Mouse (Mus musculus): ENCODE results near the gene Dusp8.

Gene Dusp8

GRCm38 (mm10) chr7:142086159-142086905 lies 9.3 kb downstream of the Dusp8 start:
- DNase-seq (ENCODE audit: low read depth, low spot score) = no peak

DNA sequence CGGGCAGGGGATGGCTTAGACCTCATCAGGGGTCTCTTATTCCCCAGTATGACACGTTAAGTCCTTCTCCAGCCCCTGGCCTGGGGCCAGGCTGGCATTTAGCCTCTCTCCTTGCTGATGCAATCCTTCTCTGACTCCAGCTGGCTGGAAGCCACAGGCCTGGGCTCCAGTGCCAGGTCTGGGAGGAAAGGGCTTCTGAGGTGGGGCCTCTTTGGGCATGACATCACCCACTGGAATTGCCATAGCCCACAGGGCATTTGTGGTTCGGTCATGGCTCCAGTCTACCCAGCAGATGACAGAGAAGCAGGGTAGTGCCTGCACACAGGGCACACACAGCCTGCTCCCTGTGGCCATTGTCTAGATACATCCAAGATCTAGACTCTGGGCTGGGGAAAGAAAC lies 10.8 kb downstream of the Dusp8 start:
- DNase-seq (ENCODE audit: low read depth, low spot score) = no peak

GRCm38 (mm10) chr7:142084395-142084794 lies 11.2 kb downstream of the Dusp8 start:
- no peak for DNase-seq (ENCODE audit: low read depth, low spot score)

DNA sequence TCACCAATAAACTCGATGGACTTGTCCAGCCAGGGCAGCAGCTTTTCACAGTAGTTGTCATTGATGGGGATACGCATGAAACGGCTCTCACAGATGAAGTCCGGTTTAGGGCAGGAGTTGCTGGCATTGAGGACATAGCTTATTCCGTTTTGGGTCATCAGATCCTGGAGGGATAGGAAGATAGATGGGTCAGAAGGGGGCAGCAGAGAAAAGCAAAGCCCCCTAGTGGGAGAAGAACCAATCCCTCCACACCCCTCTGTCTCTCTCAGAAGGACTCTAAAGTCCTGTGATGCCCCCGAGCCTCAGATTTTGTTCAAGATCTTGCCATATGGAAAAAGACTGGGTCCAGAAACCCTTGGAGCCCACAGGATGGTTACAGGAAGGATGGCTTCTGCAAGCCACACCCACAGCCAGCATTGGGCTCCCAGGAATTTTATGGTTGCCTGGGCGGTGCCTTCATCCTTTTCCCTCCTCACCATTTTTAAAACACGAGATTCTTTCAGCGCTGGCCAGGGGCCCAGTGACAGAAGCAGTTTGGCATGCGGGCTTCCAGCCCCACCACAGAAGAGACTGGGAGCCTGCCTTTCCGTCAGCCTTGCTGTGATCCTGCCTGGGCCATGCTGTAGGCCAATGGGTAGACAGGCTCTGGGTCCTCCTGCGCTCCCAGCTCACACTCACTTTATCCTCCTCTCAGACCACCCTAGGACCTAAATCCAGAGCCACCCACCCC lies 11.9 kb downstream of the Dusp8 start:
- no peak for DNase-seq (ENCODE audit: low read depth, low spot score)

DNA sequence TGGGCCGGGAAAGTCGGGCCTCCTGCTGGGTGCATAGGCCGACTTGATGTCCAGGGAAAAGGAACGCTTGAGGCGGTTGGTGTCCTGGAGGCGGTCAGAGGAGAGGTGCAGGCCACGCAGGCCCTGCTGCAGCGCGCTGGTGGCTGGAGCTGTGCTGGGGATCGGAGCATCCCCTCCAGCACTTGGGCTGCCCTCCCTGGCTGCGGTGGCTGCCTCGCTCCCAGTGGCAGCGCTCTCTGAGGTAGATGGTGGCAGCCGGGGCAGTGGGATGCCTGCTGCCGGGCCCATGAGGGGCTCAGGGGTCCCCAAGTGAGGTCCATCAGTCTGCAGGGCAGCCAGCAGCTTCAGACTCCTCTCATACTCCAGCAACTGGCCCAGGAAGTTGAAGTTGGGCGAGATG lies 13.0 kb downstream of the Dusp8 start:
- no peak for DNase-seq (ENCODE audit: low read depth, low spot score)

DNA sequence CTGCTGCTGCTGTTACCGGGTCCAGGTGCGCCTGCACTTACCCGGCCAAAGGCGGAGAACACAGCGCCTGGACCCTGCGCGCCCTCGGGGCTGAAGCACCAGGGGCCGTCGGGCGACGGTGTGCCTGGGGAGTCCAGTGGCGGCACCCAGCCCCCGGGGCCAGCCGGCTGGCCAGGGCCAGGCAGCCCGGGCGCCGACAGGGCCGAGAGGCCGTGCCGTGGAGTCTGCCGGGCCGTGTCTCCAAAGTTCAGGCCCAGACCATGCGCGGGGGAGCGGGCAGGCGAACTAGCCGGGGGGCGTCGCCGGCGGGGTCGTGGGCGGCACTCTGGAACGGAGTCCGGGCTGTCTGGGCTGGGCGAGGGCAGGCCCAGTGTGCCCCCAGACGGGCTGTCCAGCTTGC lies 13.5 kb downstream of the Dusp8 start:
- no peak for DNase-seq (ENCODE audit: low read depth, low spot score)

DNA sequence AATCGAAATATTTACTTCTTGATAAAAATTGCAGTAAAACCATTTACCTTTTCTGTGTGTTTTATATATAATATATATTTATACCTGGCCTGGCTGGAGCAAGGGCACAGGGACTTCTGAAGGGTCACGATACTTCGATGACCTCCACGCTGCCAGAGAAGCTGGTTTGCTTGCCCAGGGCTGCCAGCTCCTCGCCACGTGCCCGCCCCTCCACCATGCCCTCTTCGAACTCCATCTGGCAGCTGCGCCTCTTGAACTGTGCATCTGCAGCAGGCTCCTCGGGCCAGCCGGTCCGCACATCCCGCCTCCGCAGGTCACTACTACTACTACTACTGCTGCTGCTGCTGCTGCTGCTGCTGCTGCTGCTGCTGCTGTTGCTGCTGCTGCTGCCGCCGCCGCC lies 13.9 kb downstream of the Dusp8 start:
- no peak for DNase-seq (ENCODE audit: low read depth, low spot score)

GRCm38 (mm10) chr7:142080876-142081275 lies 14.8 kb downstream of the Dusp8 start:
- no peak for DNase-seq (ENCODE audit: low read depth, low spot score)

- no peak for DNase-seq (ENCODE audit: low read depth, low spot score)
Observed at GRCm38 (mm10) chr7:142079365-142079764, 16.3 kb downstream of the Dusp8 start.

GRCm38 (mm10) chr7:142077138-142077537 lies 18.5 kb downstream of the Dusp8 start:
- no peak for DNase-seq (ENCODE audit: low read depth, low spot score)

DNA sequence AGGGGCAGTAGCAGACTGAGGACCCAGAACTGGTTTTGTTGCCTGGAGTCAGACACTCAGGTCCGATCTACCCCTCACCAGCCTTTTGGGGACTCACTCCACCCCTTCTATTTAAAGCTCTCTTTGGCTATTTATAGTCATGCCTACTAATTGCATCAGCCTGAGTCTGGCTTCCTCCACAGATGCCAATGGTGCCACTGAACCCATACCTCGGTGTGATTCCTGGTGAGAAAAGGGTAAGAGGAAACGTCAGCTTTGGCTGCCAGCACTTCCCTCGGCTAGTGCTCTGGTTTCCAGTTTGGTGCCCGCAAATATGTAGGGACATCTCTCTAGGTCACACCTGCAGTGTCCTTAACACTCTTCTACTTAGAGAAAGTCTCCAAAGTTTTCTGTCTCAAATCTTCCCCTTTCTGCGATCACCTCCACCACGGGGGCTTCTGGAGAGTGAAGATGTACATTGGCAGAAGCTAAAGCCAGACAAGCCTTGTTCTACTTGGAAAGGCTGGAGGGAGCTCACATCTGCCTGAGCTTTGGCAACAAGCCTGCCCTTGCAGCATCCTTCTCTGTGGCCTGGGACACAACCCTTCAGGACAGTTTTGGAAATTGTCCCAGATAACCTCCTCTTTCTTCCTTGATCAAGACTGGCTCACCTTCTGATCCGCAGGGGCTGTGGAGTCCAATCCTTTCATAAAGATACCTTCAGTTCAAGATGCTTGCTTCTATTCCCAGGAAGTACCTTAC lies 21.3 kb downstream of the Dusp8 start:
- DNase-seq (ENCODE audit: low read depth, low spot score) = no peak

GRCm38 (mm10) chr7:142071717-142072116 lies 23.9 kb downstream of the Dusp8 start:
- DNase-seq (ENCODE audit: low read depth, low spot score) = no peak

GRCm38 (mm10) chr7:142071212-142071578 lies 24.4 kb downstream of the Dusp8 start:
- no peak for DNase-seq (ENCODE audit: low read depth, low spot score)

GRCm38 (mm10) chr7:142070458-142071211 lies 25.0 kb downstream of the Dusp8 start:
- no peak for DNase-seq (ENCODE audit: low read depth, low spot score)

DNA sequence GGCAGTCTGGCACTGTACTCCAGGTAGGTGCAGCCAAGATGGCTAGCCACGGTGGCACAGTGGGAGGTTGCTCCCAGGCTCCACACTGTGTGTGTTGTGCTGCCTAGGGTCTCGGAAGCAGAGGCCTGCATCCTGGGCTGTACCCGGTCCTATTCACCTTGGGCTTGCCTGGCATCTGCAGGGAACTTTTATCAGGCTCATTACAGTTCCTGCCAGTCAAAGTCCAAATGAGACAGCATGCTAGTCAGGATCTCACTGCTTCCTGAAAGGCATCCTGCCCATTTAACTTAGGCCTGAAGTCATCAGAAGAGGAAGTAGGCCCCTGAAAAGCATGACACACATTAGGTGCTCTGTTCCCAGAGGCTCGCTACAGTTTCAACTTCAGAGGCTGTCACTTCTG lies 27.2 kb downstream of the Dusp8 start:
- no peak for DNase-seq (ENCODE audit: low read depth, low spot score)

DNA sequence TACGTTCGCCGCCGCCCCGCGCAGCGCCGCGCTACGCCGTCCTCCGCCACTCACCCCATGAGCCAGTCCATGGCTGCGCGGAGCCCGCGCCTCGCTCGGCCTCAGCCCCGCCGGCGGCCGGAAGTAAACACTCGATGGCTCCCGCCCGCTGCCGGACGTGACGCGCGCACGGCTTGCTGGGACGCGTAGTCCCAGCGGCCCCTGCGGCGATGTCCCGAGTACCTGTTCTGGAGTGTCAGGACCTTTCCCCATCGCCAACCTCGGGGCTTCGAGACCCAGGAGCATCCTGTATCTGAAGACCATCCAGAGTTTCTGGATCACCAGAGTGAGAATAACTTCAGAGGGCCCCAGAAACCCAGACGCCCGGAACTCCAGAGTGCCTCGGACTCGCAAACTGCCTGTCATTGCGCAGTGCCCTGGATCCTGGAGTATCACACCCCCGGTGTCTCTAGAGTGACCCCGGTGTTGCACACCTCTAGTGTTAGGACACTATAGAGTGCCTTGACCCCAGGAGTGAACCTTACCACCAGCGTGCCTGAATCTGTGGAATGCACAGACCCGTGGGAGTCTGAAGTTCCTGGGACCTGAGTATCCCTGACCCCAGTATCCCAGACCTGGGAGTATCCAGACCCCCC lies 34.6 kb downstream of the Dusp8 start, which contains the start of gene Mob2:
Mob2 (minus strand) TSS at position 135 of the 635 bp plus-strand sequence.
- DNase-seq (ENCODE audit: low read depth, low spot score) = no peak

DNA sequence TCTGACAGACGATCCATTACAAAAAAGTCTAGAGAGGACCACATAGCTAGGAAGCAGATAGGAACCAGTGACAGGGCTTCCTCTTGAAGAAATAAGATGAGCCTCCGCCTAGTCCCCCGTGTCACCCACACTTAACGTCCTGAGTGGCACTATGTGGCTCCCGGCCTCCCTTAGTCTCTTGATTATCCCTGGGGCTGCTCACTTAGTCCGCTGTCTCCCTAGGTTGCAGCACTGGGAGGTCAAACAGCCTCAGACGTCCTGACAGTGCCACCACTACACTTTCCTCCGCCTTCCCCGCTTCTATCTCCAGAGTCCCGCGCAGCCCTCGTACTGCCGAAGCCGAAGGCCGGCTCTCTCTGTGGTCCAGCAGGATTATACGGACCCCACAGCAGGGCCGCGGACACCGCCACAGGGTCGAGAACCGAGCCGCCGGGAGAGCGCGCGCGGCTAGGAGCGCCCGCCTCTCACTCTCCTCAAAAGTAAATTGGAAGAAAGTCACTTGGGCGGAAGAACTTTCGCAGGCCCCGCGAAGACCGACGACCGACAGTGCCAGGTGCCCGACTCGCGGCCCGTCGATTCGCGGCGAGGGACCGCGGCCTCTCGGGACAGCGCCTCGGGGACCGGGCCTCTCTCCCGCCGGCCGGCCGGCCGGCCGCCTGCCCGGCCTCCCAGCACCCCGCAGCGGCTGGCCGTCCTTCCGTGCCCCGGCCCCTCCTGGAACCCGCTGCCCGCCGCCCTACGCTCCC lies 35.3 kb downstream of the Dusp8 start:
- no peak for DNase-seq (ENCODE audit: low read depth, low spot score)

- no peak for DNase-seq (ENCODE audit: low read depth, low spot score)
Observed at GRCm38 (mm10) chr7:142059024-142059423, 36.6 kb downstream of the Dusp8 start.

- no peak for DNase-seq (ENCODE audit: low read depth, low spot score)
Observed at GRCm38 (mm10) chr7:142057121-142057520, 38.5 kb downstream of the Dusp8 start.

DNA sequence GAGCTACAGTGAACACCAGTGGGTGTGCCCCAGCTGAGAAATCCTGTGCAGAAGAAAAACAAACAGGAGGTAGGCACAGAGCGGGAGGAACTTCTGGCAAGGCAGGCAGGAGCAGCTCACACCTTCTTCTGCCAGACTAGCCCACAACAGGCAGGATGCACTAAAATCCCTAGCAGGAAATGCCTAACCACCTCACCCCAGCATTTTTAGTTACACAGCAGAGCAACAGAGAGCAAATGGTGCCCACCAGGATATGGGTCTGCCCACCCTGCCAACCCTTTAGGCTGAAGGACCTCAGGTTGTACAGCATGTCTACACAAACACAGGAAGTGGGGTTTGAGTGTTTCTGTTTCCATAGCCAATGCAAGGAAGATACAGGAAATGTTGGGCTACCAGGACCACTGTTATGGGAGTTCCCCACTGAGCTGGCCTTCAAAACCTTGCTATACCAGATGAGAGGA lies 39.0 kb downstream of the Dusp8 start:
- no peak for DNase-seq (ENCODE audit: low read depth, low spot score)

Measured in WW6 (cell line).